Mouse (Mus musculus): ENCODE data around the gene Cfap54.
A peak's percentile ranks its signal among the peaks of the same experiment; 100 is the strongest.

Cfap54 gene

GRCm38 (mm10) chr10:93062395-93062794 lies 19.0 kb downstream of the Cfap54 start:
- DNase-seq (ENCODE audit: low read depth, low spot score): no peak

- DNase-seq (ENCODE audit: low read depth, low spot score): no peak
These were observed 27.6 kb downstream of the Cfap54 start for GRCm38 (mm10) chr10:93053867-93054266.

GRCm38 (mm10) chr10:93053315-93053714 lies 28.1 kb downstream of the Cfap54 start:
- DNase-seq (ENCODE audit: low read depth, low spot score): no peak

- DNase-seq (ENCODE audit: low read depth, low spot score): peak; percentile 88
These were observed 30.2 kb downstream of the Cfap54 start for GRCm38 (mm10) chr10:93051016-93051726.

GRCm38 (mm10) chr10:93050571-93050970 lies 30.8 kb downstream of the Cfap54 start:
- DNase-seq (ENCODE audit: low read depth, low spot score): peak; percentile 52

GRCm38 (mm10) chr10:93043195-93043594 lies 38.2 kb downstream of the Cfap54 start:
- peak; percentile 21 for DNase-seq (ENCODE audit: low read depth, low spot score)

GRCm38 (mm10) chr10:93041850-93042249 lies 39.6 kb downstream of the Cfap54 start:
- DNase-seq (ENCODE audit: low read depth, low spot score): peak; percentile 81

- DNase-seq (ENCODE audit: low read depth, low spot score): peak; percentile 69
These were observed 40.0 kb downstream of the Cfap54 start for GRCm38 (mm10) chr10:93041392-93041791.

GRCm38 (mm10) chr10:93036532-93036931 lies 44.9 kb downstream of the Cfap54 start:
- DNase-seq (ENCODE audit: low read depth, low spot score): no peak

- DNase-seq (ENCODE audit: low read depth, low spot score): no peak
These were observed 45.9 kb downstream of the Cfap54 start for GRCm38 (mm10) chr10:93035489-93035888.

GRCm38 (mm10) chr10:93023295-93023694 lies 58.1 kb downstream of the Cfap54 start:
- DNase-seq (ENCODE audit: low read depth, low spot score): no peak

- peak; percentile 47 for DNase-seq (ENCODE audit: low read depth, low spot score)
These were observed 67.2 kb downstream of the Cfap54 start for GRCm38 (mm10) chr10:93014059-93014795.

- DNase-seq (ENCODE audit: low read depth, low spot score): no peak
These were observed 70.3 kb downstream of the Cfap54 start for GRCm38 (mm10) chr10:93011085-93011484.

GRCm38 (mm10) chr10:93006970-93007369 lies 74.4 kb downstream of the Cfap54 start:
- peak; percentile 30 for DNase-seq (ENCODE audit: low read depth, low spot score)

- peak; percentile 20 for DNase-seq (ENCODE audit: low read depth, low spot score)
These were observed 75.0 kb downstream of the Cfap54 start for GRCm38 (mm10) chr10:93006405-93006804.

GRCm38 (mm10) chr10:92998536-92998935 lies 82.9 kb downstream of the Cfap54 start:
- no peak for DNase-seq (ENCODE audit: low read depth, low spot score)

- no peak for DNase-seq (ENCODE audit: low read depth, low spot score)
These were observed 86.2 kb downstream of the Cfap54 start for GRCm38 (mm10) chr10:92995186-92995585.

GRCm38 (mm10) chr10:92994340-92994739 lies 87.1 kb downstream of the Cfap54 start:
- no peak for DNase-seq (ENCODE audit: low read depth, low spot score)

- DNase-seq (ENCODE audit: low read depth, low spot score): no peak
These were observed 88.9 kb downstream of the Cfap54 start for GRCm38 (mm10) chr10:92992526-92992925.

- no peak for DNase-seq (ENCODE audit: low read depth, low spot score)
These were observed 90.8 kb downstream of the Cfap54 start for GRCm38 (mm10) chr10:92990576-92990975.

- no peak for DNase-seq (ENCODE audit: low read depth, low spot score)
These were observed 116.3 kb downstream of the Cfap54 start for GRCm38 (mm10) chr10:92965134-92965533.

GRCm38 (mm10) chr10:92950044-92950443 lies 131.4 kb downstream of the Cfap54 start:
- no peak for DNase-seq (ENCODE audit: low read depth, low spot score)
